Mouse (Mus musculus) kidney, adult 2 months (tissue): ENCODE measurements around the gene Gipc1. TPM values are rescaled to one million over a fixed set of nuclear protein-coding genes. Genes with fewer than 3 reads are reported as not detected.

Experiments
- DNase-seq: peaks from one replicate; pipeline ENCODE4 v3.0.0; 2021
- H3K27ac ChIP-seq: fragments of 200-500 bp; 2 replicates; pipeline ENCODE4 v1.5.1; 2012; ENCODE audit warnings: low read depth, low read length, control low read depth, inconsistent platforms; ENCODE audit not compliant: insufficient read depth
- H3K27me3 ChIP-seq: fragments of 200-500 bp; replicated peaks from 2 replicates; pipeline ENCODE4 v1.6.1; 2012; ENCODE audit warnings: mild to moderate bottlenecking, moderate library complexity, low read length, inconsistent platforms; ENCODE audit not compliant: control insufficient read depth, insufficient read depth
- H3K36me3 ChIP-seq: fragments of 200-500 bp; 2 replicates; pipeline ENCODE4 v1.6.1; 2012; ENCODE audit warnings: mild to moderate bottlenecking, moderate library complexity, low read length, inconsistent platforms; ENCODE audit not compliant: control insufficient read depth, insufficient read depth
- H3K4me1 ChIP-seq: fragments of 200-500 bp; 2 replicates; pipeline ENCODE4 v1.6.1; 2011; ENCODE audit warnings: low read length; ENCODE audit not compliant: control insufficient read depth, insufficient read depth
- H3K4me3 ChIP-seq: fragments of 200-500 bp; 2 replicates; pipeline ENCODE4 v1.5.1; 2011; ENCODE audit warnings: mild to moderate bottlenecking, low read depth, low read length, control low read depth; ENCODE audit not compliant: insufficient read depth
- CTCF ChIP-seq: fragments of 200-500 bp; conservative IDR thresholded peaks from 2 replicates; pipeline ENCODE4 v1.5.1; 2011; ENCODE audit warnings: low read depth, mild to moderate bottlenecking, control low read depth, low read length, moderate library complexity, mixed read lengths; ENCODE audit not compliant: insufficient read depth, insufficient read length
- POLR2A ChIP-seq: fragments of 200-500 bp; IDR thresholded peaks from one replicate; pipeline ENCODE4 v1.6.1; 2011; ENCODE audit warnings: low read depth, low read length, control low read depth
- WGBS: fragments of 180-500 bp; shearing (Covaris S2); methylation state at CpG from one replicate; pipeline ENCODE4 v1.1.7; 2018; 5-methylcytosine and 5-hydroxymethylcytosine counted together
- polyA plus RNA-seq: library from polyadenylated mRNA; depleted of rRNA; stranded (reverse); fragments of >200 nt; gene quantifications from 2 replicates; pipeline ENCODE4 v1.2.3, GENCODE M21; 2012

The Gipc1 gene
- polyA plus RNA-seq, 1 experiment, result 57.6 TPM

GRCm38 (mm10) chr8:83680603-83681002 is 28.1 kb downstream of the Gipc1 start:
- WGBS, result 79% methylated on average over 5 of the region's 5 CpGs
- peaks cover 3% of the 10 kb centered on the region for H3K36me3 ChIP-seq
- DNase-seq, result no peak
- no peaks in the 10 kb centered on the region for H3K4me1 ChIP-seq
- TF ChIP-seq POLR2A, result no peak
- no peak for TF ChIP-seq CTCF
- no peak overlapping the region for H3K4me3 ChIP-seq
- no peak overlapping the region for H3K27ac ChIP-seq
- no peaks in the 10 kb centered on the region for H3K27me3 ChIP-seq

DNA sequence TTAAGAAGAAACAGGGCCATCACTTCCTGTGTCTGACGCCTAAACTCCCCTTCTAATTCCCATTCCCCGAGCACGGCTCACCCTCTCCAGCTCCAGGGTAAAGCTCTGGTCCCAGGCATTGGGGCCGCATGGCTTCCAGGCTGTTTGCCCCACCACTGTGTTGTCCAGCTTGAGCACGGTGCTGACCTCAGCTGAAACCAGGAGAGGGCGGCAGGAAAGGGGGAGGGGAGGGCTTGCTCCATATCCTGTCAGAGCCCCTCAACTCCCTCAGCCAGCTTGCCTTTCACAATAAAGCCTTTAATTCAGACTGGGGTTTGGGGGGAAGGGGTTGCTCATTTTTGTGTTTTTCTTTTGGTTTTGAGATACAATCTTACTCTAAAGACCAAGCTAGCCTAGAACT is 28.6 kb downstream of the Gipc1 start:
- DNase-seq, result no peak
- no peak overlapping the region for H3K27ac ChIP-seq
- H3K4me1 ChIP-seq, result no peaks in the 10 kb centered on the region
- WGBS, result 29% methylated on average over 6 of the region's 6 CpGs
- H3K4me3 ChIP-seq, result no peak overlapping the region
- TF ChIP-seq POLR2A (no peak), CTCF (no peak)
- H3K36me3 ChIP-seq, result peaks cover 3% of the 10 kb centered on the region
- H3K27me3 ChIP-seq, result no peaks in the 10 kb centered on the region

- Histone ChIP-seq H3K27me3 (no peaks in the 10 kb centered on the region), H3K4me3 (no peak overlapping the region), H3K4me1 (no peaks in the 10 kb centered on the region), H3K36me3 (peaks cover 1% of the 10 kb centered on the region; the same call in 1 of the 2 replicates), H3K27ac (no peak overlapping the region)
- TF ChIP-seq CTCF, result no peak
- TF ChIP-seq POLR2A, result no peak
- DNase-seq, result no peak
- WGBS, result 95% methylated on average over 9 of the region's 9 CpGs
Measured at GRCm38 (mm10) chr8:83684517-83684916, 32.0 kb downstream of the Gipc1 start.

DNA sequence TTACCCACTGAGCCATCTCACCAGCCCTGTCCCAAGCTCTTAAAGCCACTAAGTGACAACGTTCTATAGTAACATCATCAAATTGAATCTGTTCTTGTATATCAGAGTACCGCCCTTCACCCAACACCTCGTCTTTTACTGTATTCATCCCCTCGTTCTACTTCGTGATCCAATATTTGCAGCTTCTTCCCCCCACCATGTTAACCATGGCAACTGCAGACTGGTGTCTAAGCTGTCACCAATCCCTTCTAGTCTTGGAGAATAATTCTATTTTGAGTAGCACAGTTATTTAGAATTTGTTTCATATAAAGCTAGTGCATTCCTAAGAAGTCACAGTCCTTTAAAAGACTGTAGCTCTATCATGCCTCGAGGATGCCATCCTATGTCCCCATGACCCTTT is 36.8 kb downstream of the Gipc1 start:
- H3K4me1 ChIP-seq, result peaks cover 8% of the 10 kb centered on the region
- whole genome bisulfite sequencing, result 91% methylated on average over 6 of the region's 6 CpGs
- no peak for DNase-seq
- TF ChIP-seq CTCF (no peak), POLR2A (no peak)
- H3K27ac ChIP-seq, result no peak overlapping the region
- H3K27me3 ChIP-seq, result no peaks in the 10 kb centered on the region
- H3K36me3 ChIP-seq, result peaks cover 11% of the 10 kb centered on the region
- no peak overlapping the region for H3K4me3 ChIP-seq

DNA sequence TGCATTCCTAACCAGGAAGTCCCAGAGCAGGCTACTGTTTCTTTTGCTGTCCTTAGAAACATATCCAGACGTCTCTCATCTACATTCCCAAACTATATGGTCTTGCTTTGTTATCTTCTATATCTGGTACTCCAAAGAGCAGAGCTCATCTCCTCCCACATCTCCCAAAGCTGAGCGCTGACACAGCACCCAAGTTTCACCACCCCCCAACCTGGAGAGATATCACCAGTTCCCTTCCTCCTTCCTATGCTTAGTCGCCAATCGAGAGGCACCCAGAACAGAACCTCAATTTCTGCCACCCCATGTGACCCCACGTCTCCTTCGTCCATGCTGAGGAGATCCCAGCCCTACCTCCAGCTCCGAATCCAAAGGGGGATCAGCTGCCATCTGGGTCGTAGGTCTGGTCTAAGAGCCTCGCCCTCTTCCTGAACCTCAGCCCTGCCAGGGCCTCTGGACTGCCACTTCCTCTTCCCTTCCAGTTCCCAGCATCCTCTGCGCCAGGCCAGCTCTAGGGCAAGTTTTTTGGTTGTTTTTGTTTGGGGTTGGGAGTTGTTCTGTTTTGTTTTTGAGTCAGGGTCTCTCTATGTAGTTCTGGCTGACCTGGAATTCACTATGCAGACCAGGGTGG is 41.2 kb downstream of the Gipc1 start:
- Histone ChIP-seq H3K27me3 (no peaks in the 10 kb centered on the region), H3K4me1 (peaks cover 32% of the 10 kb centered on the region), H3K27ac (peak overlapping the region; percentile 53), H3K4me3 (no peak overlapping the region), H3K36me3 (peaks cover 11% of the 10 kb centered on the region)
- DNase-seq, result peak; percentile 41
- no peak for TF ChIP-seq CTCF
- TF ChIP-seq POLR2A, result no peak
- WGBS, result 65% methylated on average over 10 of the region's 10 CpGs

- Histone ChIP-seq H3K27me3 (no peaks in the 10 kb centered on the region), H3K4me1 (peaks cover 32% of the 10 kb centered on the region), H3K27ac (peak overlapping the region; percentile 64; the same call in 1 of the 2 replicates), H3K36me3 (peaks cover 11% of the 10 kb centered on the region), H3K4me3 (no peak overlapping the region)
- WGBS, result 60% methylated on average over 11 of the region's 11 CpGs
- TF ChIP-seq POLR2A, result no peak
- TF ChIP-seq CTCF, result no peak
- DNase-seq, result peak; percentile 50
Measured at GRCm38 (mm10) chr8:83694369-83695160, 42.1 kb downstream of the Gipc1 start.

GRCm38 (mm10) chr8:83695351-83696106 is 43.1 kb downstream of the Gipc1 start:
- Histone ChIP-seq H3K4me3 (no peak overlapping the region), H3K27me3 (no peaks in the 10 kb centered on the region), H3K27ac (peak overlapping the region; percentile 64; the same call in 1 of the 2 replicates), H3K4me1 (peaks cover 32% of the 10 kb centered on the region), H3K36me3 (peaks cover 11% of the 10 kb centered on the region)
- TF ChIP-seq POLR2A, result no peak
- no peak for TF ChIP-seq CTCF
- WGBS, result 65% methylated on average over 14 of the region's 17 CpGs
- DNase-seq, result peak; percentile 36
